Mouse (Mus musculus): ENCODE measurements around the gene Gpr19. TPM values are rescaled to one million over a fixed set of nuclear protein-coding genes. Genes with fewer than 3 reads are reported as not detected.

Gene Gpr19
- total RNA-seq, 2 experiments from 2014 or later: 3.5 to 4.6 TPM

- DNase-seq: no peak
- intact Hi-C loops (cut with DNase I): no loop called here
Observed at GRCm38 (mm10) chr6:134925673-134926337, 27.4 kb upstream of the Gpr19 start.

- intact Hi-C loops (cut with DNase I): no loop called here
- DNase-seq: no peak
Observed at GRCm38 (mm10) chr6:134924262-134924661, 25.9 kb upstream of the Gpr19 start.

GRCm38 (mm10) chr6:134923670-134924069, 25.3 kb upstream of the Gpr19 start:
- DNase-seq: no peak
- intact Hi-C loops (cut with DNase I): no loop called here

GRCm38 (mm10) chr6:134922511-134923195, 24.3 kb upstream of the Gpr19 start:
- DNase-seq: no peak

GRCm38 (mm10) chr6:134921695-134922510, 23.5 kb upstream of the Gpr19 start:
- DNase-seq: no peak
- intact Hi-C loops (cut with DNase I): no loop called here

More at GRCm38 (mm10) chr6:134922511-134923195, 24.3 kb upstream of the Gpr19 start:
- intact Hi-C loops (cut with DNase I): no loop called here

GRCm38 (mm10) chr6:134921014-134921694, 22.8 kb upstream of the Gpr19 start:
- intact Hi-C loops (cut with DNase I): no loop called here

GRCm38 (mm10) chr6:134920190-134921013, 22.0 kb upstream of the Gpr19 start, which contains the start of gene Cdkn1b:
Cdkn1b (plus strand) TSS chr6:134920401.
- peak; percentile 88 to 89 for DNase-seq
- intact Hi-C loops (cut with DNase I): no loop called here

More at GRCm38 (mm10) chr6:134921014-134921694, 22.8 kb upstream of the Gpr19 start:
- DNase-seq: peak in 1 of 2 experiments; percentile 44

- intact Hi-C loops (cut with DNase I): no loop called here
- DNase-seq: no peak
Observed at GRCm38 (mm10) chr6:134919511-134920189, 21.3 kb upstream of the Gpr19 start.

- intact Hi-C loops (cut with DNase I): no loop called here
- no peak for DNase-seq
Observed at GRCm38 (mm10) chr6:134918769-134919168, 20.4 kb upstream of the Gpr19 start.

- intact Hi-C loops (cut with DNase I): loop anchor here (2.0 kb wide), 1 partner anchor 14 kb away; no protein-coding TSS in a partner anchor
- DNase-seq: peak; percentile 41 to 56
Observed at GRCm38 (mm10) chr6:134917087-134917486, 18.7 kb upstream of the Gpr19 start.

GRCm38 (mm10) chr6:134916641-134917040, 18.3 kb upstream of the Gpr19 start:
- peak in 1 of 2 experiments; percentile 32 for DNase-seq
- intact Hi-C loops (cut with DNase I): loop anchor here (2.0 kb wide), 1 partner anchor 14 kb away; no protein-coding TSS in a partner anchor

GRCm38 (mm10) chr6:134914523-134914922, 16.1 kb upstream of the Gpr19 start:
- intact Hi-C loops (cut with DNase I): no loop called here
- DNase-seq: no peak

- DNase-seq: no peak
- intact Hi-C loops (cut with DNase I): no loop called here
Observed at GRCm38 (mm10) chr6:134905811-134906210, 7.4 kb upstream of the Gpr19 start.

GRCm38 (mm10) chr6:134903891-134904884, 5.8 kb upstream of the Gpr19 start:
- intact Hi-C loops (cut with DNase I): loop anchor here (2.0 kb wide), 1 partner anchor 13 kb away; no protein-coding TSS in a partner anchor
- DNase-seq: no peak

GRCm38 (mm10) chr6:134903368-134903767, 5.0 kb upstream of the Gpr19 start:
- intact Hi-C loops (cut with DNase I): loop anchor here (2.0 kb wide), 1 partner anchor 13 kb away; no protein-coding TSS in a partner anchor
- DNase-seq: no peak

GRCm38 (mm10) chr6:134897443-134898094, 809 bp downstream of the Gpr19 start:
- peak; percentile 92 to 98 for DNase-seq
- intact Hi-C loops (cut with DNase I): no loop called here
